Mouse (Mus musculus): Measurements from ENCODE around the gene Ncln. TPM values are rescaled to one million over a fixed set of nuclear protein-coding genes. Genes with fewer than 3 reads are reported as not detected.

Ncln gene
- 216 TPM for total RNA-seq (2023)

DNA sequence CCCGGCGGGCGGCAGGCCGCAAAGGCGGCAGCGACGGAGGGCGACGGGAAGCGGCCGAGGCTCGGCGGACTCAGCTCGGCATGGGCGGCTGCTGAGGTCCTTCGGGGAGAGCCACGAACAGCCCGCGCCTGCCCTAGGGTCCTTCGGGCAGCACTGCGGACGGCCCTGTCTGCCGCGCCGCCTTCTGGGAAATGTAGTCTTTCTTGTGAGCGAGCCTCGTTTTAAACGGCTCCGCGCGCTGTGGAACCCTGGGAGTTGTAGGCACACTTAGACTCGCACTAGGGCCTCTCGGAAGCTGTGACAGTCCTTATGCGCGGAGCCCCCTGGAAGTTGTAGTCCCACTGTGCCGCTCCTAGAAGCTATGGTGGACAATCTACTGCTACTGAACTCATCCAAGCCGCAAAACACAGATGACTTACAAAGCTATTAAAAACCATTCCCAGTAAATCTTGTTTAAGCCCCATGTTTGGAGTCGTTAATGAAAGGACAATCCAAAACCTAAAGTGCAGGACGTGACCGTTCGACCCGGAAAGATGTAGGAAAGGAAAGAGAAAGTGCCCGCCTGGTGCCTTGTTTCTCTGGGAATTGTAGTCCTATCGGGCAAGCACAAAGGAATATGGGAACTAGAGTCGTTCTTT is at the start of gene Ncln:
TSS of gene Ncln (minus strand) at position 129 of the 638 bp plus-strand sequence.

GRCm38 (mm10) chr10:81545161-81545747 is 49.1 kb upstream of the Ncln start, which contains the start of gene Gna11:
Gna11 (minus strand) TSS chr10:81545190.

DNA sequence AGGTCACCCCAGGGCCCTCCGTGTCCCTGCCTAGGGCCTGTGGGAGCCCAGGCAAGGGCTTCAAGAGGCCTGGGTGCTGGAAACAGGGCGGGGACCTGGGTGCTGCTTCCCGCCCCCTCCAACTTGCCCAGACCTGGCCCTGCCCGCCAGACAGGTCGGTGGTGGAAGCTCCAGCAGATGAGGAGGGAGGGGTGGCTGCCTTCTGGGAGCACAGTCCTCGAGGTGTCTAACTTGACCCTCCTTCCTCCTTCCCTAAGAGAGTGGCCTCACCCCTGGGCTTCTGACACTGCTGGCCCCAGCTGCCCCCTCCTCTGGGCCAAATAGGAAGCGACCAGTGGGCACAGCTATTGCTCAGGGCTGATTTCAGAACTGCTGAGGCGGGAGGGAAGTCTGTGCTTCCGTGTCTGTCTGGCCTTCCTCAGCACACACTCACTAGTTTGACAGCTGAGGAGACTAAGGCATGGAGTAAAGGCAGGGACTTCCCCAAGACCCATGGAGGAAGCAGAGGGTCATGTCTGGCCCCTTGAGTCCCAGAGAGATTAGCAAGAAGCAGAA is 27.9 kb upstream of the Ncln start, which contains the start of gene Gna15:
TSS of gene Gna15 (minus strand) at position 175 of the 555 bp plus-strand sequence.

GRCm38 (mm10) chr10:81500032-81500431 is 3.8 kb upstream of the Ncln start, which contains the start of gene S1pr4:
S1pr4 (minus strand) TSS chr10:81500132.

DNA sequence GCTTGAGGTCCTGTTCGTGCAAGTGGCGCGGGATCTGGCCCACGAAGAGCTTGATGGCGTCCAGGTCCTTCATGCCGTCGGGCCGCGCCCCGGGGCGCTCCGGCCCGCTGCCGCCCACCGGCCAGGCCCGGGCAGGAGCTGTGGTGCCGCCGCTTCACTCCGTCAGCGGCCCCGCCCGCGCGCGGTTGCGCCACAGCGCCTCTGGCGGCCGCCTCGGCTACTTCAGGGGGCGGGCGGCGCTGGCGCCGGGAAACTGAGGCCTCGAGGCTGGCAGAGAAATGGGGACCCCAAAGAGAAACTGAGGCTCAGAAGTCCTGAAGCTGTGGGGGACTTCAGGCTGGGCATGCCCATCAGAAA is 13.7 kb downstream of the Ncln start, which contains the start of gene Celf5:
TSS of gene Celf5 (minus strand) at position 177 of the 357 bp plus-strand sequence.

DNA sequence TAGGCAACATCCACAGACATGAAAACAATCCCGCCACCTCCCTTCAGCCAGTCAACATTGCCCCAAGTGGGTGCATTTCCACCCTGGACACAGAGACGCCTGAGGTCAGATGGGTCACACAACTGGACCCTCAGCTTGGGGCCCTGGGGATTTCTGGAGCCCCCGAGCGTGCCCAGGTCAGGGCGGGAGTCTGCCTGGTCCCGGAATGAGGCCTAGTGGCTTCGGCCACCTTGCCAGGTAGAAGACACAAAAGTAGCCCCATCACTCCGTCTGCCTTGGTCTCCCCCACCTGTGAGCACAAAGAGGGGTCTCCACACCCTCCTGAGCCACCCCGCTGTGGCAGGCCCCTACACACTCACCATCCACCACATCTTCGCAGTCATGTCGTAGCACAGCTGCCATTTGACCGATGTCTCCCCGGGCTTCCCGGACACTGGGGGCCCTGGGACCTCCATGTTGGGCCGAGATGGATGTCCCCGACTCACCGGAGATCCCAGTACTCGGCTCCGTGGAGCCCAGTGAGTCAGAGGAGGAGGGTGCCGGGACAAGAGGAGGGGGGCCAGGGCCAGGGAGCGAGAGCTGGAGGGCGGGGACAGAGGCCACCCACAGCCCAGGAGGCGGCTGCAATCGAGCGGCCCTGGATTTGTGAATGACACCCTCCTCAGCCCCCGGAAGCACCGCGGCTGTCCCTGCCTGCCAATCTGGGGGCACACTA is 40.9 kb downstream of the Ncln start, which contains the start of gene Nfic:
TSS of gene Nfic (minus strand) at position 455 of the 715 bp plus-strand sequence.

Other genes starting within 250 kb of the Ncln start
- gene Matk, start 243.5 kb downstream of the Ncln start, total RNA-seq (2023), result 21.5 TPM
- 123 TPM for gene Mrpl54, start 229.5 kb downstream of the Ncln start, total RNA-seq (2023)
- gene Apba3, start 229.4 kb downstream of the Ncln start, total RNA-seq (2023), result 27.2 TPM
- 4.8 TPM for gene Tjp3, start 204.8 kb downstream of the Ncln start, total RNA-seq (2023)
- gene Pip5k1c, start 203.4 kb downstream of the Ncln start, total RNA-seq (2023), result 106 TPM
- 48.0 TPM for gene Cactin, start 175.3 kb downstream of the Ncln start, total RNA-seq (2023)
- 39.9 TPM for gene Tbxa2r, start 167.7 kb downstream of the Ncln start, total RNA-seq (2023)
- not detected for gene Gipc3, start 153.1 kb downstream of the Ncln start, total RNA-seq (2023)
- 41.6 TPM for gene Hmg20b, start 145.9 kb downstream of the Ncln start, total RNA-seq (2023)
- gene Mfsd12, start 138.9 kb downstream of the Ncln start, total RNA-seq (2023), result 4.8 TPM
- gene 4930404N11Rik, start 130.6 kb downstream of the Ncln start, total RNA-seq (2023), result 5.7 TPM
- 30.6 TPM for gene Fzr1, start 117.9 kb downstream of the Ncln start, total RNA-seq (2023)
- gene Dohh, start 112.0 kb downstream of the Ncln start, total RNA-seq (2023), result 44.9 TPM
- 5.8 TPM for gene Gm48551, start 111.9 kb downstream of the Ncln start, total RNA-seq (2023)
- gene Gm48552, start 107.4 kb downstream of the Ncln start, total RNA-seq (2023), result 4.2 TPM
- gene Smim24, start 103.3 kb downstream of the Ncln start, total RNA-seq (2023), result 5.3 TPM
- 20.7 TPM for gene Nfic, start 40.8 kb downstream of the Ncln start, total RNA-seq (2023)
- gene Celf5, start 13.7 kb downstream of the Ncln start, total RNA-seq (2023), result not detected
- 131 TPM for gene S1pr4, start 3.7 kb upstream of the Ncln start, total RNA-seq (2023)
- 20.8 TPM for gene Gna15, start 27.8 kb upstream of the Ncln start, total RNA-seq (2023)
- gene Gna11, start 48.8 kb upstream of the Ncln start, total RNA-seq (2023), result 22.9 TPM
- gene Aes, start 63.1 kb upstream of the Ncln start, total RNA-seq (2023), result 523 TPM
- gene Tle2, start 78.2 kb upstream of the Ncln start, total RNA-seq (2023), result 5.9 TPM
- gene Tle6, start 104.7 kb upstream of the Ncln start, total RNA-seq (2023), result 1.9 TPM
- gene BC025920, start 109.9 kb upstream of the Ncln start, total RNA-seq (2023), result 4.9 TPM
- 28.2 TPM for gene Sirt6, start 131.4 kb upstream of the Ncln start, total RNA-seq (2023)
- 1.4 TPM for gene Ankrd24, start 132.1 kb upstream of the Ncln start, total RNA-seq (2023)
- gene Gm10778, start 152.7 kb upstream of the Ncln start, total RNA-seq (2023), result 1.4 TPM
- gene Zfp433, start 208.4 kb upstream of the Ncln start, total RNA-seq (2023), result 7.5 TPM